Mouse (Mus musculus) Patski (cell line): ENCODE measurements around the gene Gm49384. TPM values are rescaled to one million over a fixed set of nuclear protein-coding genes. Genes with fewer than 3 reads are reported as not detected.

ENCODE experiments used
- ATAC-seq: fragments of 100-300 bp; one replicate; pipeline ENCODE4 v1.8.0; 2021
- CTCF ChIA-PET: fragments of 350-600 bp; sonication (Branson Sonifier 250); formaldehyde crosslinking; loops from one replicate; lab custom pipeline; 2022; ENCODE audit warnings: inconsistent platforms; lab: Charles Lee
- POLR2A ChIA-PET: fragments of 350-600 bp; sonication (Branson Sonifier 250); formaldehyde crosslinking; loops from one replicate; lab custom pipeline; 2022; ENCODE audit warnings: antibody characterized with exemption, inconsistent platforms; lab: Charles Lee
- DNase-seq: peaks from one replicate; pipeline ENCODE4 v3.0.0-alpha.2; 2011; ENCODE audit warnings: low read depth, low spot score
- H3K27me3 ChIP-seq: fragments of 371-371 bp; one replicate; pipeline ENCODE4 v1.5.1; 2021
- CTCF ChIP-seq: fragments of 100-300 bp; IDR thresholded peaks from one replicate; pipeline ENCODE4 v1.5.1; 2021
- in situ Hi-C: fragments of 300-500 bp; cut with MboI; formaldehyde crosslinking; loops from 3 replicates; pipeline ENCODE4 v1.11.1; 2018; ENCODE audit warnings: low pct_unique_long_range_greater_than_20kb, mixed read lengths
- polyA plus RNA-seq: library from polyadenylated mRNA; unstranded; gene quantifications from one replicate; pipeline ENCODE4 v1.2.3, GENCODE M21; 2021

Gene Gm49384
- 4.9 TPM for polyA plus RNA-seq

DNA sequence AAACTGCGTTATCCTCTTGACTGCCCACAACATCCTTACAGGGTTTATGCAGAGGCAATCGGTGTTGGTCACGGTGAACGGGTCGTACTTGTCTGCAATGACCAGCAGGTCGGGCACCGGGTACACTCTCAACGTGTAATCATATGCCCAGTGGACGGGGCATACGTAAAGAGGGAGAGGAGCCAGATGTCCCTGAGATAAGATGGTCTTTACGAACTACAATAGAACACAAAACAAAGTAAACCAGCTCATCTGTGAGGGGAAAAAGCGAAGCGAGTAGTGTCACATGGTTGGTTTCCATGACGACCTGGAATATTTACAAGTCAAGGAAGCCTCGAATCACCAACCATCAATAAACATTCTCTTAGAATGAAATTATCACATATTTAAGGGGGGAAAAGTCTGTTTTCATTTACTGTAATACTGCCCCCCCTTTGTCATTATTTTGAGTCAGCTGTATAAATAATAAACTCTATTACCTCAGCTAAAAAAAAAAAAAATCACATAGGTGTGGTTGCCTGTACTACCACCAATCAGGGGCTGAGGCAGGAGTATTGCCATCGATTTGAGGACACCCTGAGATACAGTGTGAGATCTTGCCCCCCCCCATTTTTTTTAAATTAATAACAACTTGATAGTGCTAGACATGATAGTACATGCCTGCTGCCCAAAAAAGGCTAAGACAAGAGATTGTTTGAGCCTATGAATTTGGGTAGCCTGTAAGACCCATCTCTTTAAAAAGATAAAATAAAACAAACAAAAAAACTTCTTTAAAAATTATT lies at the start of gene Gm49384:
Gene Gm49384 (minus strand): TSS at position 216 of the 782 bp plus-strand sequence.
- in situ Hi-C loops = loop anchor here (25.0 kb wide), 1 partner anchor 383 kb away; the partner anchor contains the start of gene Vcpkmt
- ATAC-seq = no peak
- no peak for TF ChIP-seq CTCF
- ChIA-PET POLR2A (no interaction called here), CTCF (no interaction called here)
- DNase-seq = no peak
- no peaks in the 10 kb centered on the region for H3K27me3 ChIP-seq

- POLR2A ChIA-PET = no interaction called here
- in situ Hi-C loops = no loop called here
- no peaks in the 10 kb centered on the region for H3K27me3 ChIP-seq
- ATAC-seq (peak; percentile 82), DNase-seq (no peak)
- no peak for TF ChIP-seq CTCF
- CTCF ChIA-PET = interaction anchor here (1.4 kb wide), 1 partner anchor 10 kb away, joined by 4 read pairs; no protein-coding TSS in a partner anchor
Measured at GRCm38 (mm10) chr12:69253806-69254205, 49.7 kb upstream of the Gm49384 start.

GRCm38 (mm10) chr12:69250756-69251155 lies 46.7 kb upstream of the Gm49384 start:
- no peak for TF ChIP-seq CTCF
- ChIA-PET CTCF (no interaction called here), POLR2A (no interaction called here)
- ATAC-seq (no peak), DNase-seq (no peak)
- in situ Hi-C loops = no loop called here
- no peaks in the 10 kb centered on the region for H3K27me3 ChIP-seq

DNA sequence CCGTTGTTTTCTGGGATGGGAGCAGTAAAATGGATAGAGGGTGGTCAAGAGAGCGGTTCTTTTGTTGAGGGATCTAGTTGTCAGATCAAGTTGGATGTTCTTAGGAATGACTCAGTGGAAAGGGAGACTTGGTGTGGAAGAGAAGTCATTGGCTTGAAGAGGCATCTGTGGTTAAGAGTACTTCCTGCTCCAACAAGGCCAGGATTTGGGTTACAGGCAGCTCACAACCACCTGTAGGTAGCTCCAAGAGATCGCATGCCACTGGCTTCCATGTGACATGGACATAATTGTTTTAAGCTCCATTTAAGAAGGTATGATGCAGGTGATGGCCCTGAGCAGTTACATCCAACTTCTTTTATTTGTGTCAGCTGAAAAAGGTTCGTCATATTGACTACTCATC lies 45.7 kb upstream of the Gm49384 start:
- H3K27me3 ChIP-seq = no peaks in the 10 kb centered on the region
- ChIA-PET CTCF (no interaction called here), POLR2A (no interaction called here)
- DNase-seq (no peak), ATAC-seq (no peak)
- no peak for TF ChIP-seq CTCF
- in situ Hi-C loops = no loop called here

- ChIA-PET POLR2A (interaction anchor here (0.6 kb wide), 1 partner anchor 13 kb away, joined by 4 read pairs; no protein-coding TSS in a partner anchor), CTCF (interaction anchor here (0.6 to 2.6 kb wide), 2 partner anchors 12 to 33 kb away, joined by 3 to 6 read pairs; no protein-coding TSS in a partner anchor)
- no peak for TF ChIP-seq CTCF
- H3K27me3 ChIP-seq = no peaks in the 10 kb centered on the region
- in situ Hi-C loops = no loop called here
- peak; percentile 63 for ATAC-seq
- no peak for DNase-seq
Measured at GRCm38 (mm10) chr12:69241771-69242431, 37.8 kb upstream of the Gm49384 start.

GRCm38 (mm10) chr12:69241405-69241770 lies 37.3 kb upstream of the Gm49384 start:
- no peak for DNase-seq
- CTCF ChIA-PET = interaction anchor here (2.6 kb wide), 1 partner anchor 12 kb away, joined by 6 read pairs; no protein-coding TSS in a partner anchor
- no peaks in the 10 kb centered on the region for H3K27me3 ChIP-seq
- POLR2A ChIA-PET = interaction anchor here (0.6 kb wide), 1 partner anchor 13 kb away, joined by 4 read pairs; no protein-coding TSS in a partner anchor
- in situ Hi-C loops = no loop called here
- no peak for TF ChIP-seq CTCF
- ATAC-seq = no peak

DNA sequence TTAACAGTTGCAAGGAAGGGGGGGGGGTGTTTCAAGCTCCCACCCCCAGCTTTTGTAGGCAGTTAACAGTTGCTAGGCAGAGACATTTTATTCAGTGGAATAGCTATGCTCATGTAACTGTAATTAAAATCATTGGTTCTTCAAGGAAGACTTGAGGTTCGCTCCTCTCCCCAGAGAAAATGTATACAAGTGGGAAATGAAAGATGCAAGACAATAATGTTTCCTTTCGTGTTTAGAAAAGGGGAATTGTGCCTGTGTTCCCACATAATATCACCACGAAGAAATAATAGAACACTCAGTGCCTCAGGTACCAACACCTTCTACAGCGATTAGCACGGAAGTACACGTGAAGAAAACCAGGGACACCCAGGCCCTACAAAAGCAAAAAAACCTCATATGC lies 36.8 kb upstream of the Gm49384 start, which contains the start of gene Klhdc1:
Gene Klhdc1 (plus strand): TSS at position 301 of the 400 bp plus-strand sequence.
- no peak for DNase-seq
- H3K27me3 ChIP-seq = no peaks in the 10 kb centered on the region
- ChIA-PET CTCF (interaction anchor here (2.6 kb wide), 1 partner anchor 11 kb away, joined by 6 read pairs; no protein-coding TSS in a partner anchor), POLR2A (no interaction called here)
- in situ Hi-C loops = no loop called here
- no peak for TF ChIP-seq CTCF
- no peak for ATAC-seq

DNA sequence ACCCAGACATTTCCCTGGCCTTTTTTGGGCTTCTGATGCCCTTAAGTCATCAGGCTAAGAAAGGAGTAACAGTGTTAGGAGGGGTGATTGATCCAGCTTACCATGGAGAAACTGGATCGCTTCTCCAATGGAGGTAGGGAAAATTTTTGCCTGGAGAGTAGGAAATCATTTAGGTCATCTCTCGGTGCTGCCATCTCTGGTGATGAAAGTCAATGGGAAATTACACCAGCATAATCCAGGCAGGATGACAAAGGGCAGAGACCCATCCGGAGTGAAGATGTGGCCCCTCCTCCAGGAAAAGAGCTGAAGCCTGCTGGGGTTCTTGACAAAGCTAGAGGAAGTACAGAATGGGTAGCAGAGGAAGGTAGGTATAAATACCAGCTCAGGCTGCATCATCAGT lies 34.2 kb upstream of the Gm49384 start:
- ATAC-seq = no peak

DNA sequence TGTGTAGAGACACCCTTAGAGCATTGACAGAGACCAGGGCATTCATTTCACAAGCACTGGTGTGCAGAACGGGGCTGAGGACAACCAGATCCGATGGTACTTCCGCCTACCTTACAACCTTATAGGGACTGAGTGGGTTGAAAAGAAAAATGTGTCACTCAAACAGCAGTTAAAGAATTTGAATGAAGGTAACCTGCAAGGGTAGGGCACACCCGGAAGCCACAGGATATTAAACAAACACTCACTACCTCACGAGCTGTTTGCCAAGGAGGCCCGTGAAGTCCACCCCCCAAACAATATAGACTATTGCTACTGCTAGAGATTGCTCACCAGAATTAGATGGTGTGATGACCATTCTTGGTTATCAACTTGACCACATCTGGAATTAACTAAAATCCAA lies 31.7 kb upstream of the Gm49384 start:
- no peak for TF ChIP-seq CTCF
- H3K27me3 ChIP-seq = no peaks in the 10 kb centered on the region
- ChIA-PET POLR2A (no interaction called here), CTCF (no interaction called here)
- DNase-seq (no peak), ATAC-seq (no peak)
- in situ Hi-C loops = no loop called here

More for the DNA sequence above, 34.2 kb upstream of the Gm49384 start:
- TF ChIP-seq CTCF = no peak
- DNase-seq = no peak
- H3K27me3 ChIP-seq = no peaks in the 10 kb centered on the region
- in situ Hi-C loops = no loop called here
- POLR2A ChIA-PET = no interaction called here
- CTCF ChIA-PET = no interaction called here

DNA sequence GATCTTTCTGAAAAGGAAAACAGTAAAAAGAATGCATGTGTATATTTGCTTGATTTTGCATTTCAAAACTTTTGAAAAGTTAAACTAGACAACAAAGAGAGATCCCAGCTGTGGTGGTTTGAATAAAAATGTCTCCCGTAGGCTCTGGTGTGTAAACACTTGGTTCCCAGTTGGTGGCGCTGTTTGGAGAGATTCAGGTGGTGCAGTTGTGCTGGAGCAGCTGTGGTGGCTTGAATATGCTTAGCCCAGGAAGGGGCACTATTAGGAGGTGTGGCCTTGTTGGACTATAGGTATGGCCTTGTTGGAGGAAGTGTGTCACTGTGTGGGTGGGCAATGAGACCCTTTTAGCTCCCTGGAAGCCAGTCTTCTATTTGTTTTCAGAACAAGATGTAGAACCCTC lies 25.2 kb upstream of the Gm49384 start:
- in situ Hi-C loops = no loop called here
- CTCF ChIA-PET = interaction anchor here (1.6 kb wide), 1 partner anchor 12 kb away, joined by 6 read pairs; the partner anchor contains the start of gene Klhdc1
- ATAC-seq = no peak
- no peak for DNase-seq
- H3K27me3 ChIP-seq = no peaks in the 10 kb centered on the region
- TF ChIP-seq CTCF = peak; percentile 34
- POLR2A ChIA-PET = no interaction called here
